Mouse (Mus musculus): ENCODE data around the gene Alpl.

GRCm38 (mm10) chr4:137836741-137837140 lies 40.6 kb upstream of the Alpl start:
- TF ChIP-seq E2F4 (IDR thresholded peaks at IDR 0.05; ENCODE audit: insufficient read depth) (no peak), POLR2A (IDR thresholded peaks at IDR 0.05; ENCODE audit: insufficient read length, low read depth) (no peak)

All from myocyte (in vitro differentiated cells).